In genomic region chr15:67898959-67899403, GRCm38 (mm10) we compare ENCODE assay signal across 9 mouse cellular contexts.
DNase-seq lines count a peak whose midpoint lies in the region; ATAC-seq and TF ChIP-seq lines count a peak whose summit lies in the region.
"Had no signal": no experiment of that assay in that cellular context is flagged by ENCODE, and none has a peak within 500 bp of the region (broad histone marks: within the 10 kb centered on the region; RNA-seq: fewer than 3 reads in every experiment).

No protein-coding gene starts in this region.

- H3K9me3 ChIP-seq in liver, embryonic 11.5 days (ENCODE audit: control insufficient read depth, low read length) = no peaks in the 10 kb centered on the region
- no peaks in the 10 kb centered on the region for H3K9me3 ChIP-seq in heart, embryonic 16.5 days (replicated peaks; ENCODE audit: control insufficient read depth, low read length)

- no peaks in the 10 kb centered on the region for H3K4me1 ChIP-seq in liver, adult 2 months (ENCODE audit: control insufficient read depth, insufficient read depth, low read length)
- no peaks in the 10 kb centered on the region for H3K4me1 ChIP-seq in liver, embryonic 11.5 days (replicated peaks; ENCODE audit: control insufficient read depth, insufficient read depth, low read length)
- 0 out of 2 replicates have a peak, but pooled peaks cover 4% of the 10 kb centered on the region for H3K4me1 ChIP-seq in heart, embryonic 16.5 days (ENCODE audit: control insufficient read depth, insufficient read depth, low read length)

- H3K27me3 ChIP-seq in liver, adult 2 months (ENCODE audit: control insufficient read depth, insufficient read depth, low read length) = peaks cover 3% of the 10 kb centered on the region; the same call in 1 of the 2 replicates
- H3K27me3 ChIP-seq in liver, embryonic 11.5 days (replicated peaks; ENCODE audit: control insufficient read depth, insufficient read depth, low read length) = no peaks in the 10 kb centered on the region
- H3K27me3 ChIP-seq in heart, embryonic 16.5 days (ENCODE audit: control insufficient read depth, insufficient read depth, low read length) = no peaks in the 10 kb centered on the region
- H3K27me3 ChIP-seq in myocyte (ENCODE audit: control insufficient read depth, insufficient read depth, insufficient read length) = no peaks in the 10 kb centered on the region

- ATAC-seq in liver, embryonic 11.5 days (replicated peaks; ENCODE audit: low FRiP score) = no peak
- ATAC-seq in heart, embryonic 16.5 days (replicated peaks; ENCODE audit: extremely low read depth, insufficient read depth, low FRiP score) = peak; percentile 63

- no peak overlapping the region for H3K4me2 ChIP-seq in liver, embryonic 11.5 days
- H3K4me2 ChIP-seq in heart, embryonic 16.5 days (ENCODE audit: low read depth, low read length) = no peak overlapping the region
- no peak overlapping the region for H3K4me2 ChIP-seq in myocyte (ENCODE audit: low read depth)

- H3K4me3 ChIP-seq in liver, adult 2 months (ENCODE audit: insufficient read depth, low read depth, low read length) = no peak overlapping the region
- H3K4me3 ChIP-seq in liver, embryonic 11.5 days (ENCODE audit: low read depth, low read length) = no peak overlapping the region
- H3K4me3 ChIP-seq in heart, embryonic 16.5 days (ENCODE audit: low read length) = no peak overlapping the region
- H3K4me3 ChIP-seq in myocyte = no peak overlapping the region

- no peak for TF ChIP-seq CTCF in liver, adult 2 months (IDR thresholded peaks at IDR 0.05; ENCODE audit: low read depth, low read length)
- no peak for TF ChIP-seq CTCF in brain, embryonic 14.5 days (IDR thresholded peaks at IDR 0.05; ENCODE audit: borderline replicate concordance, extremely low read depth, insufficient read depth, insufficient read length)

- 17% methylated on average over 3 of the region's 3 CpGs for WGBS in liver, adult 2 months
- WGBS in liver, embryonic 11.5 days = 61% methylated on average over 3 of the region's 3 CpGs
- 72% methylated on average over 3 of the region's 3 CpGs for WGBS in heart, embryonic 16.5 days

- H3K36me3 ChIP-seq in liver, adult 2 months (ENCODE audit: control insufficient read depth, insufficient read depth, low read length) = no peaks in the 10 kb centered on the region
- H3K36me3 ChIP-seq in liver, embryonic 11.5 days (ENCODE audit: control insufficient read depth, insufficient read depth, low read length) = no peaks in the 10 kb centered on the region
- H3K36me3 ChIP-seq in heart, embryonic 16.5 days (ENCODE audit: control insufficient read depth, insufficient read depth) = no peaks in the 10 kb centered on the region
- H3K36me3 ChIP-seq in myocyte (ENCODE audit: control insufficient read depth, insufficient read depth) = no peaks in the 10 kb centered on the region

- no peak overlapping the region for H3ac ChIP-seq in myocyte (ENCODE audit: control insufficient read depth, insufficient read length)

- no peak overlapping the region for H3K9ac ChIP-seq in liver, adult 2 months (ENCODE audit: low read depth, low read length)
- no peak overlapping the region for H3K9ac ChIP-seq in liver, embryonic 11.5 days (ENCODE audit: low read depth, low read length)
- H3K9ac ChIP-seq in heart, embryonic 16.5 days (ENCODE audit: low read length) = no peak overlapping the region

- DNase-seq in liver, adult 2 months (ENCODE audit: extremely low read depth, low read depth, low spot score) = peak; percentile 87
- no peak for DNase-seq in liver, embryonic 11.5 days (ENCODE audit: low spot score)
- DNase-seq in brain, embryonic 14.5 days (ENCODE audit: low read depth) = peak; percentile 91
- DNase-seq in left cerebral cortex, adult 18-20 months (ENCODE audit: low spot score in 2 of 2) = peak; percentile 51 to 57
- DNase-seq in embryo, embryonic 9.5 days (ENCODE audit: extremely low spot score) = no peak
- DNase-seq in cerebellum, adult 8-10 months = no peak

- TF ChIP-seq POLR2A in liver, adult 2 months (IDR thresholded peaks at IDR 0.05; ENCODE audit: extremely low read depth, insufficient read depth, low read length) = no peak
- TF ChIP-seq POLR2A in brain, embryonic 14.5 days (IDR thresholded peaks at IDR 0.05; ENCODE audit: borderline replicate concordance, extremely low read depth, insufficient read depth, insufficient read length, poor library complexity, severe bottlenecking) = no peak
- no peak for TF ChIP-seq POLR2A in myocyte (IDR thresholded peaks at IDR 0.05; ENCODE audit: insufficient read length, low read depth)

- no peaks in the 10 kb centered on the region for H3K79me2 ChIP-seq in liver, adult 2 months (ENCODE audit: control insufficient read depth, insufficient read depth, low read length)
- no peaks in the 10 kb centered on the region for H3K79me2 ChIP-seq in myocyte (ENCODE audit: control insufficient read depth, insufficient read depth)

- no peak overlapping the region for H3K27ac ChIP-seq in liver, adult 2 months (replicated peaks; ENCODE audit: insufficient read depth, low read depth, low read length)
- no peak overlapping the region for H3K27ac ChIP-seq in liver, embryonic 11.5 days (ENCODE audit: low read depth, low read length)
- no peak overlapping the region for H3K27ac ChIP-seq in heart, embryonic 16.5 days (ENCODE audit: low read length)
- H3K27ac ChIP-seq: kidney, postnatal 0 days had no signal

TF ChIP-seq in myocyte, 11 proteins besides CTCF, POLR2A, EP300 and RAD21:
- TF ChIP-seq CEBPB (IDR thresholded peaks at IDR 0.05; ENCODE audit: insufficient read depth, poor library complexity, severe bottlenecking) (peak; percentile 93), TCF3 (IDR thresholded peaks at IDR 0.05; ENCODE audit: insufficient read length, low read depth) (no peak), POLR2AphosphoS2 (IDR thresholded peaks at IDR 0.05; ENCODE audit: insufficient read length, low read depth) (no peak)

Comparison
In these comparisons a context has a peak if more than half of its experiments do, and no peak if none do; other contexts are left out.
1. DNase-seq: peak in liver, adult 2 months (single experiment), brain, embryonic 14.5 days (single experiment) and left cerebral cortex, adult 18-20 months (2 of 2); none in liver, embryonic 11.5 days (single experiment), embryo, embryonic 9.5 days (single experiment) and cerebellum, adult 8-10 months (single experiment).